Mouse (Mus musculus): ENCODE measurements around the gene Nsmf.

DNA sequence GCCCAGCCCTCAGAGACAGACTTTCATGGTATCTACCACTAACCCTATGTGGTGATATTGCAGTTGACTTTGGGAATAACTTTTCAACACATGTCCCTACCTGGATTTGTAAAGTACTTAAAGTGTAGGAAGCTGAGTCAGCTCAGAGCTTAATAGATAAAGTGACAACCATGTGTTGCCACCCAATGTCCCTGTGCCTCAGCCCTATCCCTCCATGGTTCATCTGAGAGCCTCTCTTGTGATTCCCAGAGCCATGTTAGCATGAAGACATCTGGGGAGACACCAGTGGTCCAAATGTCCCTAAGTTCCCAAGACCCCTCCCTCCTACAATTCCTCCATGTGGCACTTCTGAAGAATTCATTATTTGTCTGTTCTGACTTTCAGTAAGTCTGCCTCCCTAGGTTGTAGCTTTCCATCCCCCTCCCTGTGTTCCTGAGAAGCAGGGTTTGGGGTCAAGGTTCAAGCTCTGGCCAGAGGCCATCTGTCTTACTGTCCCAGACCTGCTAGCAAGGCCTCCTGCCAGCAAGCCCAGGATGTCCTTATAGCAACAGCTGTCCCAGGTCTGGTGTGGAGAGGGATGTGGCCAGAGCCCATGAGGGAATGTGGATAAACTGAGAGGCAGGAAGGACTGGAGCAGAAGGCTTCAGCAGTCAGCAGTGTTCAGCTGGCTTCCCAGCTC, 56.5 kb downstream of the Nsmf start:
- TF ChIP-seq POLR2A (IDR thresholded peaks at IDR 0.05; ENCODE audit: control insufficient read depth, extremely low read depth, insufficient read depth, low read length, poor library complexity) (no peak), CTCF (IDR thresholded peaks at IDR 0.05; ENCODE audit: borderline replicate concordance, control insufficient read depth, extremely low read depth, insufficient read depth, low read length, poor library complexity) (no peak)

Data from thymus, adult 2 months (tissue).